Mouse (Mus musculus) cortical plate, adult 2 months (tissue): Measurements from ENCODE around the gene Hadhb.

Source experiments
- CTCF ChIP-seq: fragments of 200-500 bp; IDR thresholded peaks from 2 replicates; pipeline ENCODE4 v1.5.1; 2011; ENCODE audit warnings: mild to moderate bottlenecking, control low read depth, low read length; ENCODE audit not compliant: insufficient read depth; ENCODE audit errors: extremely low read depth
- POLR2A ChIP-seq: fragments of 200-500 bp; IDR thresholded peaks from 2 replicates; pipeline ENCODE4 v1.6.1; 2011; ENCODE audit warnings: mild to moderate bottlenecking, low read length, control low read depth; ENCODE audit not compliant: insufficient read depth; ENCODE audit errors: extremely low read depth

DNA sequence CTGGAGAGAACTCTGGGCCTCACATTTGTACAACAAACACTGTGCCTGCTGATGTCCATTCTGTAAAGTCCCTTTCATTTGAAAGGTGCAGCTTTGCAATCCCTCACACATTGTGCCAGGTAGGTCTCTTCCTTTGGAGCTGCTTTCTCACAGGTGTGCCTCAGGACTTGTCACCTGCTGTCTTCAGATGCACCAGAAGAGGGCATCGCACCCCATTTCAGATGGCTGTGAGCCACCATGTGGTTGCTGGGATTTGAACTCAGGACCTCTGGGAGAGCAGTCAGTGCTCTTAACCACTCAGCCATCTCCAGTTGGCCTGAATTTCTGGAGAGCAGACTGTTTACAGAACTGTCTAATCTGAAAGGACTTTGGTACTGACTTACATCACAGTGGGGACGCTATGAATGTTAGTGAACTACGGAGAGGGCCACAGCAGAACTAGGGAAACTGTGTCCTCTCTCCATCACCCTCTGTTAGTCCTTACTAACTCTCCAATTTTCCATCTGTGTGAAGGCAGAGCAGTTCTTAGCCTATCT, 42.4 kb upstream of the Hadhb start:
- no peak for TF ChIP-seq POLR2A
- no peak for TF ChIP-seq CTCF
